Mouse (Mus musculus) embryonic stem cell, embryonic (primary cell): ENCODE data around the gene Hdac11.

Experiments
- CTCF ChIA-PET, 4 experiments: fragments of 300-600 bp in 2 of 4; fragments of 350-600 bp in 2 of 4; sonication (Branson Sonifier 250); formaldehyde crosslinking; loops; one replicate each; lab custom pipeline; 2022; ENCODE audit warnings: inconsistent platforms in 2 of 4; lab: Charles Lee
- POLR2A ChIA-PET, 4 experiments: fragments of 300-600 bp in 2 of 4; fragments of 350-600 bp in 2 of 4; sonication (Branson Sonifier 250); formaldehyde crosslinking; loops; one replicate each; lab custom pipeline; 2022; ENCODE audit warnings: antibody characterized with exemption in 4 of 4, inconsistent platforms in 1 of 4; lab: Charles Lee

Hdac11 gene

DNA sequence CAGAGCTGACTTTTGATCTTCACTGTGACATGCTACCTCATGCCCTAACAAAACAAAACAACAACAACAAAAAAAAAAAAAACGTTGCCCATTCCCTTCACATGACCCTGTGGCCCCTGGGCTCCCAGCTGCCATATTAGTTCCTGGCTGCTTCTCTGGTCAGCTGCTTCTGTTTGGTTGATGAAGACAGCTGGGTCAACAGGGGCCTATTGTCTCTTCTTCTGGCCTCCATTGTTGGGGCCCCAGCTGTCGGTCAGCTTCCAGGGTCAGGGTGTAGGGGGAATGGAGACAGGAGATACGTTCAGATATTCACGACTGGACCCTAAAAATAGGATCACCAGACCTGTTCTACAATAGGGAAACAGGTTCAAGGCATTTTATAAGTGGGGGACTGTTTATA lies 403 bp upstream of the Hdac11 start:
- ChIA-PET POLR2A (interaction anchor here in 3 of 4 experiments (0.7 to 3.2 kb wide), 28 partner anchors 9 to 1512 kb away, joined by 3 to 14 read pairs (median 4); partner anchors contain the start of genes Iqsec1 (in 1 of the 3), Nup210 (in 1 of the 3) and Slc41a3 (in 1 of the 3)), CTCF (interaction anchor here (0.6 to 2.3 kb wide), 33 partner anchors 9 to 419 kb away, joined by 3 to 20 read pairs (median 4); partner anchors contain the start of gene Iqsec1 (in 1 of the 4))

DNA sequence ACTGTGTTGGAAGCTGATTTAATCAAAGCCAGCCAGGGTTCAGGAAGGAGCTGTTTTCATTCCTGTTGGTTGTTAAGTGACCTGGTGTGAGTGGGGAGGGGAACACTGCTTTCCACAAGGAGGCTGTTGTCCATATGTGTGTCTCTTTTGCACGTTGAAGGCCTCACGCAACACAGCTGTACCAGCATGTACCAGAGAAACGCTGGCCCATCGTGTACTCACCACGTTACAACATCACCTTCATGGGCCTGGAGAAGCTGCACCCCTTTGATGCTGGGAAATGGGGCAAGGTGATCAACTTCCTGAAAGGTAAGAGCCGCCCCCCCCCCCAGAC lies 739 bp downstream of the Hdac11 start:
- CTCF ChIA-PET = interaction anchor here (0.6 to 2.3 kb wide), 17 partner anchors 8 to 384 kb away, joined by 3 to 20 read pairs (median 4); no protein-coding TSS in a partner anchor
- POLR2A ChIA-PET = interaction anchor here in 2 of 4 experiments (0.6 to 3.2 kb wide), 14 partner anchors 8 to 444 kb away, joined by 3 to 14 read pairs (median 3); partner anchors contain the start of gene Iqsec1 (in 1 of the 2)

- POLR2A ChIA-PET = no interaction called here
Observed at GRCm38 (mm10) chr6:91159047-91159446, 2.6 kb downstream of the Hdac11 start.

DNA sequence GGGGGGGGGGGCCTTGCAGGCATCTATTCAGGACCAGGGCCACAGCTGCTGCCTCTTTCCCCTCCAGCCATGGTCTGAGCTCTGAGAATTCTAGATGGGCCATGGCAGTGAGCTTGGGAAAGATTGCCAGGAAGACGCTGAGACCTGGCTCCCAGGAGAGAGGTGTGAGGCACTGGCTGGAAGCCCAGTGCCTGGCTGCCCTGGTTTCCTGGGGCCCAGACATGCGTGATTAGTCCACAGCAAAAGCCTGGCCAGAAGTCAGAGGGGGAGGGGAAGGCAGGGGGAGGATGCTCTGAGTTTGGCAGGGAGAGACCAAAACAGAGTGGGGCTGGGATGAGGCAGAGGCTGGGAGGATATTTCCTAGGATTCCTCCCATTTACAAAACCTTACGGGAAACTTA lies 3.9 kb downstream of the Hdac11 start:
- POLR2A ChIA-PET = interaction anchor here in 1 of 4 experiments (0.6 kb wide), 1 partner anchor 1045 kb away, joined by 4 read pairs; no protein-coding TSS in a partner anchor
- CTCF ChIA-PET = interaction anchor here (0.6 to 8.4 kb wide), 4 partner anchors 13 to 191 kb away, joined by 3 to 115 read pairs (median 4); no protein-coding TSS in a partner anchor

More at GRCm38 (mm10) chr6:91159047-91159446, 2.6 kb downstream of the Hdac11 start:
- CTCF ChIA-PET = interaction anchor here in 2 of 4 experiments (0.6 to 1.3 kb wide), 4 partner anchors 14 to 256 kb away, joined by 3 to 5 read pairs (median 3); no protein-coding TSS in a partner anchor

DNA sequence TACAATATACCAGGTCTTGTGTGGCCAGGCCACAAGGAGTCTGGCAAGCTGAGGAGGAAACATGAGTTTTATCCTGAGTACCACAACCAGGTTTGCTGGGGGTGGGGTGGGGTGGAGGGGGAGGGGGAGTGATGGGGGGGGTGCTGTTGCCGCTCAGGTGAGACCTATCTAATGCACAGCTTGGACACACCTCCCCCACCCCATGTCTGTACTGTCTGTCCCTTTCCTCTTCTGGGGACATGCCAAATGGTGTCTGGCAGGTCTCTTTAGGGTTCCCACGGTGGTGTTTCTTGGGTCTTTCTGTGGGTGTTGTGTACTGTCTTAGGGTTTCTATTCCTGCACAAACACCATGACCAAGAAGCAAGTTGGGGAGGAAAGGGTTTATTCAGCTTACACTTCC lies 4.5 kb downstream of the Hdac11 start:
- ChIA-PET CTCF (interaction anchor here in 3 of 4 experiments (0.6 to 8.4 kb wide), 5 partner anchors 10 to 1565 kb away, joined by 3 to 115 read pairs (median 3); no protein-coding TSS in a partner anchor), POLR2A (interaction anchor here in 1 of 4 experiments (0.6 kb wide), 1 partner anchor 1045 kb away, joined by 4 read pairs; no protein-coding TSS in a partner anchor)

DNA sequence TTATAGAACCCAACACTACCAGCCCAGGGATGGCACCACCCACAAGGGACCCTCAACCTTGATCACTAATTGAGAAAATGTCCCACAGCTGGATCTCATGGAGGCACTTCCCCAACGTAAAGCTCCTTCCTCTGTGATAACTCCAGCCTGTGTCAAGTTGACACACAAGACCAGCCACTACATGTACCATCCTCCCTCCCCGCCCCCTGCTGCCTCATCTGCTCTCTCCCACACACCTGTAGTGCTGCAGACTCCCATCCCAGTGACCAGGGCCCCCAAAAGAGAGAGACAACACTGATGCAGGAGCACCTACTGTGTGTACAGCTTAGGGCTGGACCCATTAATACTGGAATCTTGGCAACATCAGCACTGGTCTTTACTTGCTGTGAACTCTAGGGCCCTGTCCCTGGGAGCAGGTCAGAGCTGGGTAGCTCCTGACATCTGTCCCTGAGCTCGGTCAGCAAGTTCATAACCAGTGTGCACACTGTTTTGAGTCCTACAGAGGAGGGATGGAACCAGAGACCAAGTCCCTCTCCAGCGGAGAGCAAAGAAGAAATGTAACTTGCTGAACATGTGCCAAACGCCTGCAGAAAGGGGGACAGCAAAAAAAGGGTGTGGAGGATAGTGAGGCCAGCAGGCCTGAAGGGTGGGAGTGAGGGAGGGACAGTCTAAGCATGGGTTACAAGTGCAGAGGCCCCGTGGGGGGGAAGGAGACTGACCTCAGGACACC lies 5.2 kb downstream of the Hdac11 start:
- CTCF ChIA-PET = interaction anchor here in 3 of 4 experiments (0.6 to 8.4 kb wide), 4 partner anchors 10 to 1564 kb away, joined by 3 to 115 read pairs (median 3); no protein-coding TSS in a partner anchor

GRCm38 (mm10) chr6:91162314-91162713 lies 5.8 kb downstream of the Hdac11 start:
- ChIA-PET CTCF (interaction anchor here in 3 of 4 experiments (1.1 to 8.4 kb wide), 7 partner anchors 12 to 250 kb away, joined by 3 to 115 read pairs (median 9); no protein-coding TSS in a partner anchor), POLR2A (interaction anchor here in 1 of 4 experiments (0.6 to 1.1 kb wide), 2 partner anchors 9 to 52 kb away, joined by 3 to 4 read pairs; no protein-coding TSS in a partner anchor)

More for the DNA sequence above, 5.2 kb downstream of the Hdac11 start:
- POLR2A ChIA-PET = interaction anchor here in 1 of 4 experiments (0.6 kb wide), 1 partner anchor 51 kb away, joined by 3 read pairs; no protein-coding TSS in a partner anchor

DNA sequence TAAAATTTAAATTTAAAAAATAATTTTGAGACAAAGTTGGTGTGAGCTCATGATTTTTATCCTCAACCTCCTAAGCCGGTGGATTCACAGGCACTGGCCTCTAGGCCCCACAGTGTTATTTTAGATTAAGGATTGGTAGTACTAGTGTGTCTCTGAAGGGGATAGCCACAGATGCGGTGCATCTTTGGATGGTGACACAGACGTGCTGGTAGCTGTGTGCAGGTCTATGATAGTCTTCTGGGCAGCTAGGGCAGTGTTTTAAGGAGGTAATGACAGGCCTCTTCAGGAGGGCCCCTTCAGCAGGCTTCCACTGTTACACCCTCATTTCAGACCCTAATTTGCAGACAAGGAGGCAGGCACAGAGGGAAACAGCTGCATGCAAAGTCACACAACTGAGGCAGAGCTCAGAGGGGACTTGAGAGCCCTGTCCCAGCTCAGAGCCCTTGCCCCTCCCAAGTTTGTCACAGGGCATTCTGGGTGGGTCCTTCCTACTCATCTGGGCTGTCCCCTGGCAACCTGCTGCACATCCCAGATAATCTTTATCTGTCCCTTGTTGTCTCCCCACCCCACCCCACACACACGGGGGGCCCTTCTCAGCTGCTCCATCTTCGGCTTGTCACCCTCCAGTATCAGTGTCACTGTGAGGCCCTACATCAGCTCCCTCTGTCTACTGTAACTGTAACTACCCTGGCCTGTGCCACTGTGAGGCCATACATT lies 6.9 kb downstream of the Hdac11 start:
- POLR2A ChIA-PET = interaction anchor here in 1 of 4 experiments (1.1 kb wide), 2 partner anchors 10 to 122 kb away, joined by 3 to 4 read pairs; no protein-coding TSS in a partner anchor
- CTCF ChIA-PET = interaction anchor here (0.6 to 8.4 kb wide), 16 partner anchors 10 to 249 kb away, joined by 3 to 115 read pairs (median 6); no protein-coding TSS in a partner anchor

DNA sequence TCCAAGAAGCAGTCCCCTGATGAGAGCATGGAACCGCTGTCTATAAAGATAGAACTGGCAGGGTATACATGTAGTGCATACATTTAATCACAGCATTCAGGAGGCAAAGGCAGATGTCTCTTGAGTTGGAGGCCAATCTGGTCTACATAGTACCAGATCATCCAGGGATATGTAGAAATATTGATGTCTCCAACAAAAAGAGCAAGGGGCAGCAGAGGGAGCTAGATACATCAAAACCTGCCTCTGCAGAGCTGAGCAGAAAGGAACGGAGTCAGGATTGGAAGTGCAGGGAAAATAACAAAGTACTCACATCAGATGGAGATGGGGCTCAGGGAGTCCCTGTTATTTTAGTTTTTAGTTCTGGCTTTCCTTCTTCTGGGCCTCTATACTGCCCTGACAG lies 8.1 kb downstream of the Hdac11 start:
- ChIA-PET POLR2A (interaction anchor here in 2 of 4 experiments (1.0 to 2.0 kb wide), 3 partner anchors 7 to 120 kb away, joined by 3 to 5 read pairs (median 3); partner anchors contain the start of gene Hdac11 (in 1 of the 2)), CTCF (interaction anchor here (0.6 to 8.4 kb wide), 32 partner anchors 8 to 427 kb away, joined by 3 to 115 read pairs (median 8); partner anchors contain the start of genes Hdac11 (in 3 of the 4) and Wnt7a (in 1 of the 4))

- ChIA-PET POLR2A (interaction anchor here in 2 of 4 experiments (0.7 to 2.0 kb wide), 7 partner anchors 8 to 120 kb away, joined by 3 to 6 read pairs (median 3); partner anchors contain the start of gene Hdac11 (in 2 of the 2)), CTCF (interaction anchor here (0.5 to 8.4 kb wide), 81 partner anchors 8 to 428 kb away, joined by 3 to 115 read pairs (median 4); partner anchors contain the start of genes Hdac11 (in 4 of the 4), Fbln2 (in 1 of the 4) and Wnt7a (in 1 of the 4))
Observed at GRCm38 (mm10) chr6:91165210-91165609, 8.7 kb downstream of the Hdac11 start.

DNA sequence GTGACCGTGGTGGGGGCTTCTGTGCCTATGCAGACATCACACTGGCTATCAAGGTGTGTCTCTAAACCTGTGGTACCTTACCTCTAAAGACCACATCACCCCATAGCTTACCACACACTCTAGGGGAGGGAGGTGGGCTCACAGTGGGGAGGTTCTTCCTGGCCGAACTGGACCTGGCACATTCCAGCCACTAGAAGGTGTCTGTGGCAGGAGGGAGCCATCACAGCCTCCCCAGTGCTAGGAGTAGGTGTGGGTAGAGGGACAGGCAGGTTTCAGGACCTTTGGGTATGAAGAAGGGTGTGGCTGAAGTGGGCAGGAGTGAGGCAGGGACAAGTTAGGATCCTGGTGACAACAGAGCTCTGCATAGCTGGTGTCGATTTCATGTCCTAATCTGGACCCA lies 11.4 kb downstream of the Hdac11 start:
- ChIA-PET CTCF (interaction anchor here (0.5 to 8.4 kb wide), 6 partner anchors 14 to 501 kb away, joined by 3 to 115 read pairs (median 8); no protein-coding TSS in a partner anchor), POLR2A (interaction anchor here in 1 of 4 experiments (0.6 kb wide), 1 partner anchor 710 kb away, joined by 3 read pairs; the partner anchor contains the start of gene Ccdc174)

DNA sequence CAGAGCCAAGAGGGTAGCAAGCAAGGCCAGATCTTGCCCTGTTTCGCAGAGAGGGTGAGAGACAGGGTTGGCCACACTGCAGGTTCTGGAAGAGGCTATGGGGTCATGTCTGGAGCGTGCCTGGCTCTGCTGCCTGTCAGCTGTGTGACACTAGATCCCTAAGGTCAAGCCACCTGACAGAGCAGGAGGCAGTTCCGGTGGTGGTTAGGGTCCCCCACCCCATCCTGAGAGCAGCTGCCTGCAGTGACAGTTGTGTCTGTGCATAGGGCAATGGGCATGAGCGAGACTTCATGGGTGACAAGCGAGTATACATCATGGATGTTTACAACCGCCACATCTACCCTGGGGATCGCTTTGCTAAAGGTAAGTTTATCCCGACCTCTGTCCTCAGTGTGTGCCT lies 12.7 kb downstream of the Hdac11 start:
- ChIA-PET CTCF (no interaction called here), POLR2A (no interaction called here)

DNA sequence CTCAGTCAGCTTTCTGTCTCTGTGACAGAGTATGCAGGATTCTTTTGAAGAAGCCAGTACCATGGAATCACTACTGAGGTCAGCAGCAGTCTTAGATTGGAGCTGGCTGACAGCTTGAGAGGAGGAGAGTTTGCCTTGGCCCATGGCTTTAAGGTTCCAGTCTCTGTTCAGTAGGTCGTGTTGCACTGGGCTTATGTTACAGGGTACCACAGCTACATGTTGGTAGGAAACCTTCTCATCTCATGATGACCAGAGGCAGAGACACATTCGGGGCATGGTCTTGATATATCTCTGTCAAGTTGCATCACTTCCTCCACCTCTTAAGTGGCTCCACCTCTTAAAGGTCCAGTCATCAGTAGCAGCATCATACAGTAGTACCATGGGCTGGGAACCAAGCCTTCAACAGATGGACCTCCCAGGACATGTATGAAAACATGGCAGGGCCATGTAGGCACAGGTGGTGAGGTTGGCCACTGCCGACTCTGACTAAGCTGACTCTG lies 15.0 kb downstream of the Hdac11 start:
- CTCF ChIA-PET = interaction anchor here in 2 of 4 experiments (0.7 to 4.0 kb wide), 5 partner anchors 10 to 114 kb away, joined by 3 to 59 read pairs (median 3); no protein-coding TSS in a partner anchor
- POLR2A ChIA-PET = no interaction called here

DNA sequence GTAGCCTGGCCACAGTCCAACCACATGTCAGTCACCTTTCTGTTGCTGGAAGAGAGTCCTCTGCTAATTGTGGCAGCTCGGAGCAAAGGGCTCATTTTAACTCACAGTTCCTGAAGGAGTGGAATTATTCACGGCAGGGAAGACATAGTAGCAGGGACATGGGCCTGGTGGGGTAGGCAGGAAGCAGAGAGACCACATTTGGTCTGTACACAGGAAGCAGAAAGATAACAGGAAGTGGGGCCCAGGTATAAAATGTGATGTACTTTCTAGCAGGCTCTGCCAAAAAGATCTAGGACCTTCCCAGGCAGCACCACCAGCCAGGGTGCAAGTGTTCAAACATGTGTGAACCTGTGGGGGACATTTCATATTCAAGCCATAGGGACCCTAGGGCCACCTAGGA lies 15.9 kb downstream of the Hdac11 start:
- ChIA-PET POLR2A (no interaction called here), CTCF (interaction anchor here in 2 of 4 experiments (0.9 to 4.0 kb wide), 4 partner anchors 14 to 113 kb away, joined by 3 to 59 read pairs (median 11); no protein-coding TSS in a partner anchor)

- ChIA-PET POLR2A (interaction anchor here in 2 of 4 experiments (0.5 to 0.8 kb wide), 3 partner anchors 8 to 321 kb away, joined by 3 to 6 read pairs (median 3); no protein-coding TSS in a partner anchor), CTCF (interaction anchor here (0.5 to 4.0 kb wide), 65 partner anchors 8 to 1230 kb away, joined by 3 to 59 read pairs (median 4); partner anchors contain the start of genes Hdac11 (in 3 of the 4), Wnt7a (in 2 of the 4), Fbln2 (in 1 of the 4) and Iqsec1 (in 1 of the 4))
Observed at GRCm38 (mm10) chr6:91173221-91173880, 16.9 kb downstream of the Hdac11 start.

- CTCF ChIA-PET = interaction anchor here (0.5 to 4.0 kb wide), 45 partner anchors 9 to 1489 kb away, joined by 3 to 59 read pairs (median 5); partner anchors contain the start of genes Hdac11 (in 3 of the 4), Wnt7a (in 2 of the 4), Fbln2 (in 1 of the 4) and Iqsec1 (in 1 of the 4)
- POLR2A ChIA-PET = interaction anchor here in 1 of 4 experiments (0.8 kb wide), 1 partner anchor 9 kb away, joined by 3 read pairs; no protein-coding TSS in a partner anchor
Observed at GRCm38 (mm10) chr6:91174211-91174610, 17.7 kb downstream of the Hdac11 start.
